22 mouse cellular contexts compared by ENCODE assay signal in genomic region chr12:46393769-46394168, GRCm38 (mm10).
DNase-seq lines count a peak whose midpoint lies in the region; ATAC-seq and TF ChIP-seq lines count a peak whose summit lies in the region.
"Had no signal": no experiment of that assay in that cellular context is flagged by ENCODE, and none has a peak within 500 bp of the region (broad histone marks: within the 10 kb centered on the region; RNA-seq: fewer than 3 reads in every experiment).

No protein-coding gene starts in this region.

- H3K9me3 ChIP-seq in midbrain, embryonic 13.5 days: no peaks in the 10 kb centered on the region
- no peaks in the 10 kb centered on the region for H3K9me3 ChIP-seq in midbrain, embryonic 11.5 days (ENCODE audit: control insufficient read depth, low read length)
- no peaks in the 10 kb centered on the region for H3K9me3 ChIP-seq in midbrain, embryonic 15.5 days
- H3K9me3 ChIP-seq: embryonic facial prominence, embryonic 13.5 days; embryonic facial prominence, embryonic 15.5 days; forebrain, embryonic 10.5 days; forebrain, embryonic 12.5 days had no signal

- no peak for DNase-seq in midbrain, embryonic 11.5 days (ENCODE audit: low spot score, missing footprints)
- peak; percentile 56 for DNase-seq in brain, embryonic 14.5 days (ENCODE audit: low read depth)
- DNase-seq in spleen, postnatal 36 days (ENCODE audit: low spot score in 2 of 2): no peak
- no peak for DNase-seq in cerebellum, adult 11-12 months
- DNase-seq: adrenal gland, adult 2 months; adrenal gland, postnatal 10 days; adrenal gland, postnatal 25 days; cerebellum, adult 18-20 months; cerebellum, adult 8-10 months; cerebellum, adult 9-11 months; cerebellum, postnatal 14 days; cerebellum, postnatal 36 days; embryo, embryonic 11 days; forebrain, postnatal 0 days had no signal

- H3K36me3 ChIP-seq in midbrain, embryonic 13.5 days: no peaks in the 10 kb centered on the region
- H3K36me3 ChIP-seq in midbrain, embryonic 11.5 days (ENCODE audit: control insufficient read depth, insufficient read depth, low read length): no peaks in the 10 kb centered on the region
- H3K36me3 ChIP-seq in midbrain, embryonic 15.5 days (replicated peaks): no peaks in the 10 kb centered on the region
- H3K36me3 ChIP-seq: embryonic facial prominence, embryonic 13.5 days; embryonic facial prominence, embryonic 15.5 days; forebrain, embryonic 10.5 days; forebrain, embryonic 12.5 days had no signal

- peak; percentile 73 for ATAC-seq in midbrain, embryonic 13.5 days
- ATAC-seq in midbrain, embryonic 11.5 days (ENCODE audit: low FRiP score): no peak
- ATAC-seq in midbrain, embryonic 15.5 days (replicated peaks): peak; percentile 66
- ATAC-seq: forebrain, embryonic 14.5 days; forebrain, postnatal 0 days had no signal

- TF ChIP-seq POLR2A in brain, embryonic 14.5 days (IDR thresholded peaks at IDR 0.05; ENCODE audit: borderline replicate concordance, extremely low read depth, insufficient read depth, insufficient read length, poor library complexity, severe bottlenecking): no peak

- peaks cover 4% of the 10 kb centered on the region; the same call in 1 of the 2 replicates for H3K4me1 ChIP-seq in midbrain, embryonic 13.5 days (replicated peaks)
- H3K4me1 ChIP-seq in midbrain, embryonic 11.5 days (ENCODE audit: control insufficient read depth, insufficient read depth, low read length): no peaks in the 10 kb centered on the region; the same call in 1 of the 2 replicates
- 0 out of 2 replicates have a peak, but pooled peaks cover 3% of the 10 kb centered on the region for H3K4me1 ChIP-seq in midbrain, embryonic 15.5 days
- H3K4me1 ChIP-seq: embryonic facial prominence, embryonic 13.5 days; embryonic facial prominence, embryonic 15.5 days; forebrain, embryonic 12.5 days had no signal

- no peak overlapping the region for H3K9ac ChIP-seq in midbrain, embryonic 13.5 days (replicated peaks)
- no peak overlapping the region for H3K9ac ChIP-seq in midbrain, embryonic 11.5 days (ENCODE audit: low read length)
- no peak overlapping the region for H3K9ac ChIP-seq in midbrain, embryonic 15.5 days
- H3K9ac ChIP-seq: embryonic facial prominence, embryonic 13.5 days; embryonic facial prominence, embryonic 15.5 days; forebrain, embryonic 12.5 days; forebrain, postnatal 0 days had no signal

- no peak overlapping the region for H3K4me3 ChIP-seq in midbrain, embryonic 13.5 days (replicated peaks)
- H3K4me3 ChIP-seq in midbrain, embryonic 11.5 days (ENCODE audit: low read depth, low read length): no peak overlapping the region
- H3K4me3 ChIP-seq in midbrain, embryonic 15.5 days: no peak overlapping the region
- H3K4me3 ChIP-seq: embryonic facial prominence, embryonic 13.5 days; embryonic facial prominence, embryonic 15.5 days; erythroblast, embryonic 14.5 days; forebrain, embryonic 10.5 days; forebrain, embryonic 12.5 days had no signal

- no peak for TF ChIP-seq CTCF in brain, embryonic 14.5 days (IDR thresholded peaks at IDR 0.05; ENCODE audit: borderline replicate concordance, extremely low read depth, insufficient read depth, insufficient read length)

- no peak overlapping the region for H3K4me2 ChIP-seq in midbrain, embryonic 13.5 days (replicated peaks)
- H3K4me2 ChIP-seq in midbrain, embryonic 11.5 days: no peak overlapping the region
- H3K4me2 ChIP-seq in midbrain, embryonic 15.5 days: no peak overlapping the region
- H3K4me2 ChIP-seq: embryonic facial prominence, embryonic 13.5 days; embryonic facial prominence, embryonic 15.5 days; forebrain, embryonic 12.5 days had no signal

- H3K27me3 ChIP-seq in midbrain, embryonic 13.5 days: no peaks in the 10 kb centered on the region
- H3K27me3 ChIP-seq in midbrain, embryonic 11.5 days (ENCODE audit: control insufficient read depth, insufficient read depth, low read length): no peaks in the 10 kb centered on the region
- H3K27me3 ChIP-seq in midbrain, embryonic 15.5 days (replicated peaks): no peaks in the 10 kb centered on the region
- H3K27me3 ChIP-seq: embryonic facial prominence, embryonic 15.5 days; forebrain, embryonic 12.5 days had no signal

- H3K27ac ChIP-seq in midbrain, embryonic 13.5 days: no peak overlapping the region
- H3K27ac ChIP-seq in midbrain, embryonic 11.5 days (ENCODE audit: low read depth, low read length): no peak overlapping the region
- no peak overlapping the region for H3K27ac ChIP-seq in midbrain, embryonic 15.5 days
- H3K27ac ChIP-seq: embryonic facial prominence, embryonic 13.5 days; embryonic facial prominence, embryonic 15.5 days; forebrain, embryonic 10.5 days; forebrain, embryonic 12.5 days had no signal
